Mouse (Mus musculus): ENCODE measurements around the gene Def8.

DNA sequence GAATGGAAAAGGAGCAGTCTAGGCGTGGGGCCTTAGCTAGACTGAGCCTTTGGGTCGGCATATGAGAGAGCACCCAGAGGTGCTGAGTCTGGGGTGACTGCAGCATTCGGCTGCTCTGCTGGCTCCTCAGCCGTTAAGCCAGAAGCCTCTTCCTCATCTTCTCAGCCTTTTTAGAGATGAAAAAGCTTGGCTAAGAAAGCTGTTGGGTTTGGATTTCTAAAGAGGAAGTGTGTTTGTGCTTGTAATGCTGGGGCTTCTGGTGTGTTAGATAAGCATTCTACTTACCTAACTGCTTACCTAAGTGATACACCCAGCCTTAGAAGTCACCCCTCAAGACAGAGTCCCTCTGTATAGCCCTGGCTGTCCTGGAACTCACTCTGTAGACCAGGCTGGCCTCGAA is 27.5 kb downstream of the Def8 start:
- TF ChIP-seq POLR2A (IDR thresholded peaks at IDR 0.05; ENCODE audit: borderline replicate concordance, low read depth, low read length) (no peak), CTCF (IDR thresholded peaks at IDR 0.05; ENCODE audit: low read depth, low read length) (no peak)

Data from bone marrow macrophage, adult 2 months (primary cell).